Mouse (Mus musculus) midbrain, embryonic 15.5 days (tissue): ENCODE measurements at regions not wholly inside any gene's neighbourhood (a gene's known extent, or its start where the extent isn't known, plus 50 kb on each side); places are given as distances from the start of the nearest gene placed in this dataset.

Source experiments
- ATAC-seq: fragments of 200-750 bp; cut with Nextera tagmentation; replicated peaks from 2 replicates; pipeline ENCODE4 v1.8.0; 2017; ENCODE audit warnings: moderate TSS enrichment
- H3K27ac ChIP-seq: fragments of 300-500 bp; sonication (generic); 2 replicates; pipeline ENCODE4 v1.5.1; 2015; ENCODE audit warnings: mild to moderate bottlenecking, inconsistent platforms
- H3K27me3 ChIP-seq: fragments of 300-500 bp; sonication (generic); replicated peaks from 2 replicates; pipeline ENCODE4 v1.6.1; 2015; ENCODE audit warnings: inconsistent platforms
- H3K36me3 ChIP-seq: fragments of 300-500 bp; sonication (generic); replicated peaks from 2 replicates; pipeline ENCODE4 v1.6.1; 2015; ENCODE audit warnings: inconsistent platforms
- H3K4me1 ChIP-seq: fragments of 300-500 bp; sonication (generic); 2 replicates; pipeline ENCODE4 v1.6.1; 2015; ENCODE audit warnings: inconsistent platforms
- H3K4me2 ChIP-seq: fragments of 300-500 bp; sonication (generic); 2 replicates; pipeline ENCODE4 v1.6.1; 2015; ENCODE audit warnings: inconsistent platforms, mild to moderate bottlenecking, moderate library complexity
- H3K4me3 ChIP-seq: fragments of 300-500 bp; sonication (generic); 2 replicates; pipeline ENCODE4 v1.5.1; 2015; ENCODE audit warnings: mild to moderate bottlenecking, inconsistent platforms
- H3K9ac ChIP-seq: fragments of 300-500 bp; sonication (generic); 2 replicates; pipeline ENCODE4 v1.6.1; 2015; ENCODE audit warnings: mild to moderate bottlenecking, inconsistent platforms
- H3K9me3 ChIP-seq: fragments of 300-500 bp; sonication (generic); 2 replicates; pipeline ENCODE4 v1.6.1; 2016; ENCODE audit warnings: inconsistent platforms
- WGBS: fragments of 180-500 bp; shearing (Covaris S2); methylation state at CpG from one replicate; pipeline ENCODE4 v1.1.7; 2015; ENCODE audit warnings: mixed read lengths; 5-methylcytosine and 5-hydroxymethylcytosine counted together

GRCm38 (mm10) chr3:60698189-60698588 lies 225.6 kb downstream of the Mbnl1 start:
- Histone ChIP-seq H3K9ac (no peak overlapping the region), H3K27ac (no peak overlapping the region), H3K4me3 (no peak overlapping the region), H3K4me2 (no peak overlapping the region), H3K4me1 (no peaks in the 10 kb centered on the region), H3K9me3 (no peaks in the 10 kb centered on the region), H3K27me3 (no peaks in the 10 kb centered on the region), H3K36me3 (no peaks in the 10 kb centered on the region)
- ATAC-seq: no peak

- Histone ChIP-seq H3K36me3 (no peaks in the 10 kb centered on the region), H3K4me2 (no peak overlapping the region), H3K4me3 (no peak overlapping the region), H3K27me3 (no peaks in the 10 kb centered on the region), H3K4me1 (no peaks in the 10 kb centered on the region), H3K27ac (no peak overlapping the region), H3K9me3 (no peaks in the 10 kb centered on the region), H3K9ac (no peak overlapping the region)
- 88% methylated on average over 4 of the region's 4 CpGs for WGBS
- no peak for ATAC-seq
These were observed 234.5 kb downstream of the Mbnl1 start for GRCm38 (mm10) chr3:60707139-60707538.

- Histone ChIP-seq H3K4me2 (no peak overlapping the region), H3K36me3 (no peaks in the 10 kb centered on the region), H3K9ac (no peak overlapping the region), H3K9me3 (no peaks in the 10 kb centered on the region), H3K27ac (no peak overlapping the region), H3K4me3 (no peak overlapping the region), H3K27me3 (no peaks in the 10 kb centered on the region), H3K4me1 (no peaks in the 10 kb centered on the region)
- no peak for ATAC-seq
- 93% methylated on average over 4 of the region's 4 CpGs for WGBS
These were observed 240.3 kb downstream of the Mbnl1 start for GRCm38 (mm10) chr3:60712896-60713295.

GRCm38 (mm10) chr3:60720322-60720721 lies 247.7 kb downstream of the Mbnl1 start:
- Histone ChIP-seq H3K27me3 (no peaks in the 10 kb centered on the region), H3K27ac (no peak overlapping the region), H3K4me2 (no peak overlapping the region), H3K9me3 (no peaks in the 10 kb centered on the region), H3K4me3 (no peak overlapping the region), H3K36me3 (no peaks in the 10 kb centered on the region), H3K9ac (no peak overlapping the region), H3K4me1 (no peaks in the 10 kb centered on the region)
- no peak for ATAC-seq

- Histone ChIP-seq H3K9me3 (no peaks in the 10 kb centered on the region), H3K4me1 (no peaks in the 10 kb centered on the region), H3K4me3 (no peak overlapping the region), H3K27ac (no peak overlapping the region), H3K4me2 (no peak overlapping the region), H3K27me3 (no peaks in the 10 kb centered on the region), H3K36me3 (no peaks in the 10 kb centered on the region), H3K9ac (no peak overlapping the region)
- WGBS: 89% methylated on average over 1 of the region's 1 CpGs
- ATAC-seq: no peak
These were observed 258.7 kb downstream of the Mbnl1 start for GRCm38 (mm10) chr3:60731331-60731730.

- no peaks in the 10 kb centered on the region for H3K36me3 ChIP-seq
- H3K4me3 ChIP-seq: no peak overlapping the region
- ATAC-seq: no peak
- H3K27ac ChIP-seq: no peak overlapping the region
- H3K9ac ChIP-seq: no peak overlapping the region
- H3K4me2 ChIP-seq: no peak overlapping the region
- H3K9me3 ChIP-seq: no peaks in the 10 kb centered on the region
- H3K27me3 ChIP-seq: no peaks in the 10 kb centered on the region
- H3K4me1 ChIP-seq: no peaks in the 10 kb centered on the region
These were observed 261.9 kb upstream of the P2ry1 start for GRCm38 (mm10) chr3:60740543-60741294.

- ATAC-seq: no peak
- 92% methylated on average over 5 of the region's 5 CpGs for WGBS
These were observed 261.2 kb upstream of the P2ry1 start for GRCm38 (mm10) chr3:60741379-60741778.

GRCm38 (mm10) chr3:60742232-60742631 lies 260.4 kb upstream of the P2ry1 start:
- H3K27ac ChIP-seq: no peak overlapping the region
- 86% methylated on average over 2 of the region's 2 CpGs for WGBS
- no peaks in the 10 kb centered on the region for H3K4me1 ChIP-seq
- no peak overlapping the region for H3K9ac ChIP-seq
- no peaks in the 10 kb centered on the region for H3K36me3 ChIP-seq
- ATAC-seq: no peak
- H3K4me2 ChIP-seq: no peak overlapping the region
- H3K27me3 ChIP-seq: no peaks in the 10 kb centered on the region
- no peaks in the 10 kb centered on the region for H3K9me3 ChIP-seq
- H3K4me3 ChIP-seq: no peak overlapping the region

More at GRCm38 (mm10) chr3:60741379-60741778, 261.2 kb upstream of the P2ry1 start:
- Histone ChIP-seq H3K9me3 (no peaks in the 10 kb centered on the region), H3K4me2 (no peak overlapping the region), H3K4me3 (no peak overlapping the region), H3K27me3 (no peaks in the 10 kb centered on the region), H3K27ac (no peak overlapping the region), H3K36me3 (no peaks in the 10 kb centered on the region), H3K9ac (no peak overlapping the region), H3K4me1 (no peaks in the 10 kb centered on the region)

GRCm38 (mm10) chr3:60745075-60745474 lies 257.5 kb upstream of the P2ry1 start:
- Histone ChIP-seq H3K4me2 (no peak overlapping the region), H3K27me3 (no peaks in the 10 kb centered on the region), H3K9ac (no peak overlapping the region), H3K27ac (no peak overlapping the region), H3K4me1 (no peaks in the 10 kb centered on the region), H3K9me3 (no peaks in the 10 kb centered on the region), H3K4me3 (no peak overlapping the region), H3K36me3 (no peaks in the 10 kb centered on the region)
- no peak for ATAC-seq
- 80% methylated on average over 1 of the region's 1 CpGs for WGBS

- 75% methylated on average over 2 of the region's 2 CpGs for WGBS
- Histone ChIP-seq H3K36me3 (no peaks in the 10 kb centered on the region), H3K9ac (no peak overlapping the region), H3K27me3 (no peaks in the 10 kb centered on the region), H3K4me3 (no peak overlapping the region), H3K4me1 (no peaks in the 10 kb centered on the region), H3K9me3 (no peaks in the 10 kb centered on the region), H3K4me2 (no peak overlapping the region), H3K27ac (no peak overlapping the region)
- ATAC-seq: no peak
These were observed 244.0 kb upstream of the P2ry1 start for GRCm38 (mm10) chr3:60758568-60758967.

- no peak overlapping the region for H3K27ac ChIP-seq
- no peaks in the 10 kb centered on the region for H3K27me3 ChIP-seq
- H3K4me1 ChIP-seq: no peaks in the 10 kb centered on the region
- H3K36me3 ChIP-seq: no peaks in the 10 kb centered on the region
- H3K9me3 ChIP-seq: no peaks in the 10 kb centered on the region
- no peak for ATAC-seq
- no peak overlapping the region for H3K9ac ChIP-seq
- no peak overlapping the region for H3K4me2 ChIP-seq
- H3K4me3 ChIP-seq: no peak overlapping the region
These were observed 243.5 kb upstream of the P2ry1 start for GRCm38 (mm10) chr3:60759046-60759445.

- ATAC-seq: 0 out of 2 replicates have a peak, but pooled peaks have one; percentile 45
These were observed 239.7 kb upstream of the P2ry1 start for GRCm38 (mm10) chr3:60762874-60763273.

GRCm38 (mm10) chr3:60765079-60765478 lies 237.5 kb upstream of the P2ry1 start:
- no peaks in the 10 kb centered on the region for H3K36me3 ChIP-seq
- no peak overlapping the region for H3K4me2 ChIP-seq
- no peaks in the 10 kb centered on the region for H3K27me3 ChIP-seq
- WGBS: 43% methylated on average over 4 of the region's 4 CpGs
- no peaks in the 10 kb centered on the region for H3K9me3 ChIP-seq
- H3K27ac ChIP-seq: no peak overlapping the region
- no peak overlapping the region for H3K9ac ChIP-seq
- no peak for ATAC-seq
- H3K4me3 ChIP-seq: no peak overlapping the region
- no peaks in the 10 kb centered on the region for H3K4me1 ChIP-seq

More at GRCm38 (mm10) chr3:60762874-60763273, 239.7 kb upstream of the P2ry1 start:
- Histone ChIP-seq H3K36me3 (no peaks in the 10 kb centered on the region), H3K9ac (no peak overlapping the region), H3K4me2 (no peak overlapping the region), H3K9me3 (no peaks in the 10 kb centered on the region), H3K27ac (no peak overlapping the region), H3K4me1 (no peaks in the 10 kb centered on the region), H3K27me3 (no peaks in the 10 kb centered on the region), H3K4me3 (no peak overlapping the region)
- 68% methylated on average over 4 of the region's 4 CpGs for WGBS
